Mouse (Mus musculus) T-helper 2 cell (primary cell): ENCODE results near the gene Ppp2r3c.
"Not testable (repeated sequence)": the region's sequence is repeated elsewhere in the genome, so short reads cannot be mapped to it uniquely, and the experiment has no call there.

Source experiments
- in situ Hi-C: fragments of 300-600 bp; cut with MboI, MseI; formaldehyde crosslinking; loops from one replicate; pipeline ENCODE4 v1.15.1; 2025; ENCODE audit warnings: high pct_unique_total_duplicates

Ppp2r3c gene

GRCm38 (mm10) chr12:55272243-55272642 is 30.6 kb downstream of the Ppp2r3c start:
- in situ Hi-C loops = no loop called here

GRCm38 (mm10) chr12:55263385-55263784 is 39.4 kb downstream of the Ppp2r3c start:
- in situ Hi-C loops = not testable (repeated sequence)

- in situ Hi-C loops = not testable (repeated sequence)
These were observed 40.8 kb downstream of the Ppp2r3c start for GRCm38 (mm10) chr12:55261950-55262349.

DNA sequence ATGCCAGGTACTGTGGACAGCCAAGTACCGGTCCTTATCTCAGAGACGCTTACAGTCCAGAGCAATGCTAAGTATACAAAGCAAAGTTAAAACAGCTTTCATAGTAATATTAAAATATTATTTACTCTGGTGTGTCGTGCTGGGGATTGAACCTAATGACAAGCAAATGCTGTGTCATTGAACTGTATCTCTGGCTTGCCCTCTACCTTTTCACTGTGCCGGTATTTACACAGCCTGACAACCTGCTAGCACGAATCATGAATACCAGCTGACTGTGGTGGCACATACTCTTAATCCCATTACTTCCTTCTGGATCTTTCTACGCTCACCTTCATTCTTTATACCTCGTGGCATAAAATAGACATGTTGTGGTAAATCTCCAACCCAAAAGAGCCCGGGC is 60.6 kb downstream of the Ppp2r3c start:
- in situ Hi-C loops = not testable (repeated sequence)

DNA sequence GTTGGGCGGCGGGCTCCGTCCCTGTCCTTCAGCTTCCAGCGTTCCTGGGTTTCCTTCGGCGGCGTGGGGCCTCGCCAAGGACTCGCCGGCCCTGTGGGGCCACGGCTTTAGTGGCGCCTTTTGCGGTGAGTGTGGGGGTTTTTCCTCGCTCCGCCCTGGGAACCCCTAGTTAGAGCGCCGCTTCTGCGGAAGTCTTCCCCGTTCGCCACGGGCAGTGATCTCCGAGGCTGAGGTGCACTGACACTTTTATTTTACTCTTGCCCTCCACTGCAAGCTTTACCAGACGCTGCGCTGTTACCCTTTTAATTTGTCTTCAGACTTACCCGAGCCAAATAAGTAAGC is 72.3 kb downstream of the Ppp2r3c start:
- in situ Hi-C loops = loop anchor here (5.0 kb wide), 1 partner anchor 73 kb away; the partner anchor contains the start of gene Srp54b

GRCm38 (mm10) chr12:55229626-55230519 is 72.9 kb downstream of the Ppp2r3c start, which contains the start of gene Srp54c:
Gene Srp54c, plus strand, starts transcription at chr12:55230168.
- in situ Hi-C loops = loop anchor here (5.0 kb wide), 1 partner anchor 73 kb away; the partner anchor contains the start of gene Srp54b
